Mouse (Mus musculus) lung, postnatal 0 days (tissue): ENCODE measurements around the gene Pi4k2b.

Experiments
- CTCF ChIP-seq: IDR thresholded peaks from 2 replicates; pipeline ENCODE4 v1.5.1; 2016; ENCODE audit warnings: antibody characterized with exemption, mild to moderate bottlenecking
- EP300 ChIP-seq: IDR thresholded peaks from 2 replicates; pipeline ENCODE4 v1.6.1; 2016; ENCODE audit warnings: antibody characterized with exemption, mild to moderate bottlenecking, control low read depth

GRCm38 (mm10) chr5:52782523-52783250 is 41.3 kb downstream of the Pi4k2b start:
- TF ChIP-seq CTCF (peak; percentile 80), EP300 (no peak)
